Mouse (Mus musculus): ENCODE data around the gene Kcnip4. TPM values are rescaled to one million over a fixed set of nuclear protein-coding genes. Genes with fewer than 3 reads are reported as not detected.

The Kcnip4 gene
- total RNA-seq (2021): 10 to 100 TPM; 58.4 to 59.9 TPM
- long read RNA-seq, experiment 1, partial matches to known transcripts: 52 of 58 reads
- long read RNA-seq, experiment 1, other reads (novel, unspliced or antisense): 6 of 58 reads
- long read RNA-seq, experiment 2, partial matches to known transcripts: 38 of 46 reads
- long read RNA-seq, experiment 2, other reads (novel, unspliced or antisense): 6 of 46 reads

GRCm38 (mm10) chr5:49524394-49525241 lies at the start of gene Kcnip4:
Gene Kcnip4, minus strand, starts transcription at chr5:49524907.
- intact Hi-C loops (cut with DNase I): loop anchor here (5.0 to 10.0 kb wide), 2 partner anchors 152 to 440 kb away; no protein-coding TSS in a partner anchor
- DNase-seq (ENCODE audit: low spot score in 2 of 2): peak; percentile 79 to 86

DNA sequence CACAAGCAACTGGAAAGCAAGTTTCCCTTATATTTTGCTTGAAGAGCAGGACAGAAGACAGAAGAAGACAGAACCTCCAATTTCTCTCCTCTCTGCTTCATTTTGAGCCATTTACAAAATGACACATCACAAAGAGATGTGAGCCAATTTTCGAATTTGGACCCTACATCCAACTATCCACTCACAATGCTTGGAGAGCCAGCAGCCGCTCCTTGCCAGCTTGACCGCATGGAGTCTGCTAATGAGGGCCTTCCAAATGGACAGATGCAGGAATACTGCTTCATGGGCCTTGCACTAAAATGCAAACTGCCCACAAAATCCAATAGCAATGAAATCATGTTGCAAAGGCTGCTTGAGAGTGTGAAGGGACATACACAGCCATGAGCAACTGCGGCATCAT lies 47.2 kb upstream of the Kcnip4 start:
- intact Hi-C loops (cut with DNase I): no loop called here
- no peak for DNase-seq (ENCODE audit: low spot score in 2 of 2)

DNA sequence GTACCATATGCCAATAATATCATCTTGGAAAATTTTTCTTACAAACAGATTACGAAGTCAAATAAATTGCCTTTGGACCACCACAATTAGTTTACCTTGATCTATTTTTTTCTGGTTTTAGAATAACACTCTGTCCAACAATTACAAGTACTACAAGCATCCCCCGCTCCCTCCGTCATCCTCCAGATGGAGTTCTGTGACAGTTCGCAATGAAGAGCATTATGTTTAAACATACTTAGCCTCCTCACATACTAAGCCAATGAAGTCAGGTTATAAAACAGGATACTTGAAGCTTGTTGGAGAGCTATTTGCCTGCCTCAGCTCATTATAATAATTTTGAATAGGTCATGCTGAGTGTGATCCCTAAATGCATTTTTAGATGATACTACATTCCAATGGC lies 39.0 kb upstream of the Kcnip4 start:
- no peak for DNase-seq (ENCODE audit: low spot score in 2 of 2)
- intact Hi-C loops (cut with DNase I): no loop called here

DNA sequence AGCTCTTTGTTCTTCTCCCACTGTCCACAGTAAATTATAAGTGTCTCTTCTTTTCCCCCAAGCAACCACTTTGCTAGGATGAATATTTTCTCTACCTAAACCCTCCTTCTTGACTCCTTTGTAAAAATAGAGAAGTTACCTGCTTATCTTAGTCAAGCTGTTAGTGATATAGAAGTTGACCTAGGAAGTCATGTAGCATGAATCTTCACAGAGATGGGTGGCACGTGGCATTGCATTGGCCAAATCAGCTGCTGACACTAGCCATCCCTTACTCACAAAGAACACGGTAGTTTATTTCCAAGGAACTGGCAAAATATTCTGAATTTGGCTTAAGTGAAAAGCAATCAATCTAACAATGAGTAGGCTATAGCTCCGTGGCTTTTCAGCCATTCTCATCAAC lies 32.7 kb upstream of the Kcnip4 start:
- intact Hi-C loops (cut with DNase I): no loop called here
- DNase-seq (ENCODE audit: low spot score in 2 of 2): no peak

- peak; percentile 64 to 86 for DNase-seq (ENCODE audit: low spot score in 2 of 2)
- intact Hi-C loops (cut with DNase I): no loop called here
These were observed 23.2 kb upstream of the Kcnip4 start for GRCm38 (mm10) chr5:49547884-49548283.

- DNase-seq (ENCODE audit: low spot score in 2 of 2): peak in 1 of 2 experiments; percentile 9
- intact Hi-C loops (cut with DNase I): loop anchor here (10.0 kb wide), 1 partner anchor 435 kb away; no protein-coding TSS in a partner anchor
These were observed 4.7 kb upstream of the Kcnip4 start for GRCm38 (mm10) chr5:49529362-49529761.

- peak; percentile 13 to 16 for DNase-seq (ENCODE audit: low spot score in 2 of 2)
- intact Hi-C loops (cut with DNase I): loop anchor here (10.0 kb wide), 1 partner anchor 440 kb away; no protein-coding TSS in a partner anchor
These were observed 520 bp upstream of the Kcnip4 start for GRCm38 (mm10) chr5:49525242-49525612.

DNA sequence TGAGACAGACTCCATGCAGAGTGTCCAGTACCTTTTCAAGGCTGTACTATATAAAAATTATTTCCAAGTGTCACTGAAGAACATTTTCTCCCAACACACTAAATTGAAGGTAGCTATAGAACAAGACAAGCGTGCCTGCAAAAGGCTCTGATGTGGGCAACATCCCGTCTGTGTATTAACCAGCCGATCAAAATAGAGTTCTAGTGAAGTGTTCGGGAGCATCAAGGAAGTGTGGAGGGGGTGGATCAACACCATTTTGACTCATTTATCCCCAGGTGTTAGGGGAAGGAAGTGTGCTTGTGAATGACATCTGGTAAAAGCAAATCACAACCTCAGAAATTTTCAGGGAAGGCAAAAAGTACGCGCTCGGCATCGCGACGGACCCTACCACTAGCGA lies 712 bp downstream of the Kcnip4 start:
- intact Hi-C loops (cut with DNase I): loop anchor here (5.0 to 10.0 kb wide), 2 partner anchors 152 to 441 kb away; no protein-coding TSS in a partner anchor
- peak; percentile 24 to 59 for DNase-seq (ENCODE audit: low spot score in 2 of 2)

- intact Hi-C loops (cut with DNase I): loop anchor here (5.0 to 10.0 kb wide), 2 partner anchors 151 to 442 kb away; no protein-coding TSS in a partner anchor
- no peak for DNase-seq (ENCODE audit: low spot score in 2 of 2)
These were observed 1.7 kb downstream of the Kcnip4 start for GRCm38 (mm10) chr5:49522986-49523385.

GRCm38 (mm10) chr5:49498743-49499142 lies 26.0 kb downstream of the Kcnip4 start:
- intact Hi-C loops (cut with DNase I): no loop called here
- DNase-seq (ENCODE audit: low spot score in 2 of 2): no peak

DNA sequence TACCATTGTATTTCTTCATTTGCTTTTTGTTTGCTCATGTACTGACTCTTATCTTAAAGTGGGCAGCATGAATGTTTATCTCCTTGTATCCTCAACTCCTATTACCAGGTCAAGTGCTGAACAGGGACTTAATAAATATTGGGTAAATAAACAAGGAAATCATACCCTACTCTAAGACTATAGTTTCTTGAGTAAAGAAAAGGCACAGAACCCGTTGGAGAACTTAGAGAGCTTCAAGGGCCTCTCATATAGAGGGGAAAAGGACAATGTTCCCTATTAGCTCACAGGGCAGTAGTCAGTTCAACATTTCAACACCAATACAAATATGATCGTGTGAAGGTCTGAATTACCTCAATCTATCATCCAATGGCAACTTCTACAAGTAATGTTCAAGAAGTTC lies 37.4 kb downstream of the Kcnip4 start:
- DNase-seq (ENCODE audit: low spot score in 2 of 2): no peak
- intact Hi-C loops (cut with DNase I): no loop called here

GRCm38 (mm10) chr5:49470738-49471137 lies 54.0 kb downstream of the Kcnip4 start:
- DNase-seq (ENCODE audit: low spot score in 2 of 2): no peak
- intact Hi-C loops (cut with DNase I): no loop called here

DNA sequence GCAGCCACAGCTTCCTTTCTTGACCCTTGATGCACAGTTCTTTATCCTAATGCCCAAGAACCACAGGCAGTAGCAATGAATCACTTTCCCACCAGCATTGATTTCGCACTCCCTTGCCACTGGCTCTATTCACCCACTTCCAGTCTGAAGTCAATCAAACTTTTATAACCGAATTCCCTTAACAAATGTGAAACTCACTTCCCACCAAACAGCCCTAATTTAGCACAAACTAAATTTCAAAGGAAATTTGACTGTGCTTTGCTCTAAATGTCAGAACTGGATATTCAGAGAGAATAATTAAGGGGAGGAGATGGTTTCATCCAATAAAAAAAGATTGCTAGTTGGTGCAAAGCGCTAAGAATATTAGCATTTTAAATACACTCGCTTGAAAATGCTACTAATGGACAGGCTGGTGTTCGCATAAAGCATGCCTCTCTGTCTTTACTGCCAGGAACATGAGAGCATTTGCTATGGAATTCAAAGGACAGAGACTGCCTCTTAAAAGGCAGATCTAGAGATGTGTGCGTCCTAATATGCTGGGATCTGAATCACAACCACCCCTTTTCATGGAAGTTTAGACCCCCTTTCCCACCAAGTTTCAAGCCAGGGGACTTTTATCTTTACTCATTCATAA lies 63.9 kb downstream of the Kcnip4 start:
- DNase-seq (ENCODE audit: low spot score in 2 of 2): peak in 1 of 2 experiments; percentile 20
- intact Hi-C loops (cut with DNase I): no loop called here

- intact Hi-C loops (cut with DNase I): no loop called here
- DNase-seq (ENCODE audit: low spot score in 2 of 2): no peak
These were observed 71.6 kb downstream of the Kcnip4 start for GRCm38 (mm10) chr5:49453100-49453499.

DNA sequence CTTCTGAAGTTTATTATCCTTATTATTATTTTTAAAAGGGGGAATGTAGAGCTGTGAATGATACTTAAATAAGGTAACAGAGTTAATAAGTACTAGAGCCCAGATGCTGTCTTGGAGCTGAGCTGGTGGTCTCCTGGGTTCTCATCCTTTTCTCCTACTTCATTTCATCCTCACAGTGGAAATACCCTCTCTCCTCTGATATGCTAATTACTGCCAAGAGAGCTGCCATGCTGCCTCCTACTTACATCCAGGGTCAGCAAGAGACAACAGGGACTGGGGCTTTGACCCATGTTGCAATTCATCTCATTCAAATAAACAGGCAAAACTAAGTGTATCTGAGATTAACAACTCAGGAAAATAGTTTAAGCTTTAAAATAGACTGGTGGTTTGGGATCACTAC lies 73.4 kb downstream of the Kcnip4 start:
- intact Hi-C loops (cut with DNase I): no loop called here

DNA sequence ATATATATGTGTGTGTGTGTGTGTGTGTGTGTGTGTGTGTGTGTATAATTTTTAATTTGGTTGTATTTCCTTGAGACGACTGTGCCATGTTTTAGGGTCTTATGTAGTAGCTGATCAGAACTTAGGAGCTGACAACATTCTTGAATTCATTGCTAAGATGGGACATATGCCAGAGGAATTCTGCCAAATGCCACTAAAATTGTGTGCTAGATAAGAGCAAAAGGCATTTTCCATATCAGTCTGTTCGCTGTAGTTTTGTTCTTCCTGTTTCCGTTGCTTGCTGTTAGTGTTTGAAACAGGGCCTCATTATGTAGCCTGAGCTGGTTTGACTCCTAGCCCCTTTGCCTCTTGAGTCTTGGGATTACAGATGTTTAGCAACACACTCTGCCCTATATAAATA lies 73.8 kb downstream of the Kcnip4 start:
- DNase-seq (ENCODE audit: low spot score in 2 of 2): peak in 1 of 2 experiments; percentile 23

More for the DNA sequence above, 73.4 kb downstream of the Kcnip4 start:
- no peak for DNase-seq (ENCODE audit: low spot score in 2 of 2)

DNA sequence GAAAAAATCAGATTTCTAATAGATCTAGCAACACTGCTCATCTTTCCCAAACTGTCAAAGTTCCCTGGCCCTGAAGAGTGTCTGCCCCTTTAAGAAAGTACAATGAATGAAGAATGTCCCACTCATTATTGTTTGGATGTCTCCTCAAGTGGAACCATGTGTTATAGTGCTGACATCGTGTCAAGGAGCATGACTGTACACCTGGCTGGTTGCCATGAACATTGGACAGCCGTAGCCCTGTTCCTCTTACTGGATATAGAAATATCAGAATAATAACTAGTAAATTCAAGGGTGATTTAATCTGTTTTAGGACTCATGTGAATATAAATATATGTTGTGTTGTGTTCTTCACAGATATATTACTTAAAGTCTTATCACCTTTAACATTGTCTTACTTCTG lies 87.5 kb downstream of the Kcnip4 start:
- intact Hi-C loops (cut with DNase I): no loop called here

More for the DNA sequence above, 73.8 kb downstream of the Kcnip4 start:
- intact Hi-C loops (cut with DNase I): no loop called here

DNA sequence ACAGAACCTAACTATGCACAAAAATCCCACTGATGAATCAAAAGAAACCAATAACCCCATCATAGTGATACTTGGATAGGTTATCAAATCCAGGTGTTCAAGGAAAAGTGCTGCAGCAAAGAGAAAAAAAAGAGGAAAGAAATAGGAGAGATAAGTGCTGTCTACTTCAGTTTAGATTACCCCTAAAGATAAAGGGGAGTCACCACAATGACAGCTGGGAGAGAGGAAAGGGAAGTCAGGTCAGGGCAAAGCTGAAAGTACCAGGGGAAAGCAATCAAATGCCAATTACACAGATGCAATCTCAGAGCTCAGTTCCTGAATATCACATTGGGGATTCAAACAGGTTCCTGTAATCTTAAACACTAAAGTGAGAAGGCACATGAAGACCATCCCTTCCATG lies 97.0 kb downstream of the Kcnip4 start:
- DNase-seq (ENCODE audit: low spot score in 2 of 2): no peak
- intact Hi-C loops (cut with DNase I): no loop called here

More for the DNA sequence above, 87.5 kb downstream of the Kcnip4 start:
- DNase-seq (ENCODE audit: low spot score in 2 of 2): no peak

- peak in 1 of 2 experiments; percentile 67 for DNase-seq (ENCODE audit: low spot score in 2 of 2)
- intact Hi-C loops (cut with DNase I): no loop called here
These were observed 105.0 kb downstream of the Kcnip4 start for GRCm38 (mm10) chr5:49419707-49420106.

- no peak for DNase-seq (ENCODE audit: low spot score in 2 of 2)
- intact Hi-C loops (cut with DNase I): no loop called here
These were observed 116.4 kb downstream of the Kcnip4 start for GRCm38 (mm10) chr5:49408351-49408750.

Data from left cerebral cortex, postnatal 14 days (tissue).